Mouse (Mus musculus) kidney, adult 8-10 months (tissue): ENCODE data around the gene Afap1l2.

ENCODE experiments used
- DNase-seq, 2 experiments: peaks; one replicate each; pipeline ENCODE4 v3.0.0; 2022

Gene Afap1l2

GRCm38 (mm10) chr19:57006841-57007240 is 1.2 kb downstream of the Afap1l2 start:
- DNase-seq: no peak

DNA sequence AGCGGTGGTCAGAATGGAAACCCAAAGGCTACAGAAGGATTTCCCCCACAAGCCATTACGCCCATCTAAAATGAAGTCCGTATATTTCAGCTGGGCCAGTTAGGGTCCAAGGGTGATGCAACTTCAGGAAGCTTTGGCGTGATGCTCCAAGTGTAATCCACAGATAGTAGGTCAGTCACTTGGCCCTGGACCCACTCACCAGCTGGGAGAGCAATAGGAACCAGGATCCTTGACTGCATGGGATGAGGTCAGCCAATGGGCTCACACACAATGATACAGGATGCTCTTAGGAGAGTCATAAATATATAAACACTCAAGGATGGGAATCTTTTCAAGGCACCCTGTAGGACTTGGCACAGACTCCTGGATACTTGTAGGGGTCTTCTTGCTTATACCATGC is 3.0 kb downstream of the Afap1l2 start:
- no peak for DNase-seq

DNA sequence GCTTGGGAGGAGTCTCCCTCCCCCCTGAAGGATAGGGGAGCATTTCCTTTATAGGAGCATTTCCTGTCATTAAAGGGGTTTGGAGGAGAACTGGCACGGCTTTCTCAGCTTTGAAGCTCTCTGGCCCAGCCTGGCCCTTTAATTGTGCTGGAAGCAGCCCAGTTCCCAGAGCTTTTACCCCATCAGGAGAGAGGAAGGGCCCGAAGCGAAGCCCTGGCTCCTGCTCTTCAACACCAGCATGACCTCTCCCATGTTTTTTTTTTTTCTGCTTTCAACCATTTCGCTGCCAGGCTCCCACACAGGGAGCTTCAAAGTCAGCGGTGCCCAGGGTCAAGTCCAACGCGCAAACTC is 4.6 kb downstream of the Afap1l2 start:
- DNase-seq: peak; percentile 58 to 71

- DNase-seq: no peak
Measured at GRCm38 (mm10) chr19:57002741-57003459, 5.1 kb downstream of the Afap1l2 start.

DNA sequence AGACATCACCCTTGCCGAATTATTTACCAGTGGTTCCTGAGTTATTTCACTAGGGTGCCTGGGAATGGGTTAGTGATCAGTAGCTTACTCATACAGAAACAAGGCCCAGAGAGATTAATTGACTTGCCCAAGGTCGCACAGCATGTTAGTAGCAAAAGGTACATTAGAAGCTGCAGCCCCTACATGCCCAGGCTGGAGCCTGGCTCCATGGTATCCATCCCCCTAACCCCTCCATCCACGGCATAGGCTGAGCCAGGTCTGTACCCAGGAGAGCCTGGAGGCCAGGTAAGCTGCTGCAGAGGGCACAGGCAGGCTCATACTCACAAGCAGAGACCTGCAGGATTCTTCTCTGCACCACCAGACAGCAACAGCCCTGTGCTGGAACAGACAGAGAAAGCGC is 6.1 kb downstream of the Afap1l2 start:
- DNase-seq: no peak

- DNase-seq: no peak
Measured at GRCm38 (mm10) chr19:57000592-57000991, 7.4 kb downstream of the Afap1l2 start.

DNA sequence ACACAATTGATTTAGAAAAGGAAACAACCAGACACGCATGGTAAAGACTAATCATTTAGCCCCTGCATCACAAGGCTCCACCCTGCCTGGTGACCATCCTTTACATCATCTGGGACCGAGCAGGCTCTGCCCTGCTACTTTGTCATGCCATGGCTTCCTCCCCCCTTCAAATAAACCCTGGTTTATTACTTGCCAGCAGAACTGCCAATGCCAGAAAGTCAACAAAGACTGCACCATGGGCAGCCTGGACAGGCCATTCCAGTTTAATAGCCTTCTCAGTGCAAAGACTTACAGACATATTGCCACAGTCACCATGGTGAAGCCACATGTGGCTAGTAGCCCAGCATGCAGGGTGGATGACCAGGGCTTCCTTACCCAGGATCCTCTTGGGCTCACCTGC is 8.2 kb downstream of the Afap1l2 start:
- DNase-seq: no peak

GRCm38 (mm10) chr19:56998910-56999309 is 9.1 kb downstream of the Afap1l2 start:
- DNase-seq: no peak

- peak; percentile 77 for DNase-seq
Measured at GRCm38 (mm10) chr19:56998331-56998730, 9.7 kb downstream of the Afap1l2 start.

DNA sequence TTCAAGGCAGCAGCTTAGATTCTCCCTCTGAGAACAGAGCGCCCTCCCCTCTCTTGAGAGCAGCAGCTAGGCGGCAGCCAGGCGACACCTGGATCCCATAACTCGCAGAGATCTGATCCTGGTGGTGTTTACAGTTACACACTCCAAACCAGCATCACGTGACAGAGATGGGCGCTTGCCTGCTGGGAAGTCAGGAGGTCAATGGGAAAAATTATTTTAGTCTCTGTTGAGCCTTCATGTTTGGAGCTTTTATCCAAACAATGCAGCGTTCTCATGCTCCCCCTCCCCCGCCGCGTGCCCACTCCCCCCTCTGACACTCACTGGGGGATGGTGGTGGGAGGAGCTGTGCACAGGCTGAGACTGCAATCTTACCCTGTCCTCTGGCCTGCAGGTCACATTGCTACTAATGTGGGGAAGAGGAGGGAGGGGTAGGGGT is 10.8 kb downstream of the Afap1l2 start:
- DNase-seq: peak; percentile 63 to 71

DNA sequence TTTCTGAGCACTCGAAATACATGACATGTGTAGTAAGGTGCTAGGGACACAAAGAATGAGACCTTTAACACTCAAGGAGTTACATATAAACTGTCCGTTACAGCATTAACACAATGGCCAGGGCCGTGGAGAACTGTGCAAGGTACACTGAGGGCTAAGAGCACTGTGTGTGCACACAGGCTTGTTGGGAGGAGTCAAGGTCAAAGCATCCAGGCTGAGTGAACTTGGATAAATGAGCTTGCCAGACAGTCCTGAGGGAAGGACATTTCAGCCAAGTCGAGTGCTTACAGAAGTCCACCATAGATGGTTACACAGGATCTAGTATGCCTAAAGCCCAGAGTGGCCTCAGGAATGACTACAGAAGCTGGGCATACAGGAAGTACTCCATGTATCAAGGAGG is 12.6 kb downstream of the Afap1l2 start:
- peak; percentile 63 to 82 for DNase-seq

- DNase-seq: peak; percentile 75 to 84
Measured at GRCm38 (mm10) chr19:56994653-56995052, 13.4 kb downstream of the Afap1l2 start.

GRCm38 (mm10) chr19:56993763-56994162 is 14.3 kb downstream of the Afap1l2 start:
- DNase-seq: no peak

DNA sequence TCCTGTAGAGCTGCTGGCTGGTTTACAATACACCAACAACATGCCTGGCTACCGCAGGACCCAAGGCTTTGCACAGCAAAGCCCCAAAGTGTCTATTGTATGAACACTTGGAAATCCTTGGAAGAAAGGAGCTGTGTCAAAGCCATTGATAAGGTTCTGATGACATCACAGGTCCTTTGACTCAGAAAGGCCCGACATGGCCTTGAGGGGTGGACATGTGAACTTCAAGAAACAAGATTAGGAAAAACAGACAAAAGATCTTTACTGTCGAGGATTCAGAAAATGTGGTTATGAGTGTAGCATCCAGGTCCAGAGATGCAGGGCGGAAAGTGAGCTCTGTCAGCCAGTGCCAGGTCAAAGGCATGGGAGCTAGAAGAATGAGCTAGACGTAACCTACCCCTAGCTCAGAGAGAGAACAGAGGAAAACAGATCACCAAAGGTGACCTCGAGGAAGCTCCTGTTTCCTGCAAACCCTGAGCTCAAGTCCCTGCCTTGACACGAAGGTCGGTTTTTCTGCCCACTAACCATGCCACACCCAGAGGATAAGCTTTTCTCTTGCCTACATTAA is 15.0 kb downstream of the Afap1l2 start:
- DNase-seq: no peak

- DNase-seq: peak; percentile 66 to 78
Measured at GRCm38 (mm10) chr19:56990367-56991111, 17.5 kb downstream of the Afap1l2 start.

GRCm38 (mm10) chr19:56989171-56989570 is 18.9 kb downstream of the Afap1l2 start:
- no peak for DNase-seq

DNA sequence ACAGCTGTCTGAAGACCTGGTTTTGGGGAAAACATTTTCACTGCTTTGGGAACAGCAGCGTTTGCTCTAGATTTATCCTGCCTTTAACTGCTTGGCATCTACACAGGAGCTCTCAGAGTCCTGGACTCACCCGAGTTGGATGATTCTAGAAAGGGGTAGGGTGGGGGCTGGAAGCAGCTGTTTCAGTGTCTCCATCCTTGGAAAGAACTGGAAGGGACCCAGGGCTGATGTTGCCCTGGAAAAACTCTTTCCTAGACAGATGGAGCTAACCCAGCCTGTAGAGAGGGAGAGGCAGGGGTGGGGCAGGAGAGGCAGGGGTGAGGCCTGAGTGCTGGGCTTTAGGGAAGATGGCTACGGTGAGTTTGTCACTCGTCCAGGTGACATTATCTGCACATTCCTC is 23.8 kb downstream of the Afap1l2 start:
- DNase-seq: no peak

- no peak for DNase-seq
Measured at GRCm38 (mm10) chr19:56983757-56984156, 24.3 kb downstream of the Afap1l2 start.

- no peak for DNase-seq
Measured at GRCm38 (mm10) chr19:56981760-56982159, 26.3 kb downstream of the Afap1l2 start.

DNA sequence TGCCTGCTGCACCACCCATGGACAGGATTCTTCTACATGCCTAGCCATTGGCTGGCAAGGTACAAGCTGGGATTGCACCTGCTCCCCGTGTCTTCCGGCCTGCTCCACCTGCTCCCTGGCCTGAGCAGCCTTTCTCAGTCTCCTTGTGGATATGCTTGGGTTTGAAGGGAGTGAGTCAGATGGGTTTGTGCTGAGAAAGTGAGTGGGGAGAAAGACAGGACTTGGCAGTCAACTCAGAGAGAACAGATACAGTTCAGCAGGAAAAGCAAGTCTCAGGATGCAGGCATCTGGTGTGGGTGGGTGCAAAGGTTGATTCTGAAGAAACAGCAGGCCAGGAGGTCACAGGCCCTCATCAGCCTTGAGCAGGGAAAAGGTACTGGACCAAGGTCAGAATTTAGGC is 27.2 kb downstream of the Afap1l2 start:
- peak; percentile 74 to 86 for DNase-seq

- DNase-seq: peak; percentile 67 to 82
Measured at GRCm38 (mm10) chr19:56976962-56977948, 30.8 kb downstream of the Afap1l2 start.

- DNase-seq: no peak
Measured at GRCm38 (mm10) chr19:56976515-56976914, 31.5 kb downstream of the Afap1l2 start.

GRCm38 (mm10) chr19:56975502-56975901 is 32.5 kb downstream of the Afap1l2 start:
- DNase-seq: no peak
